Mouse (Mus musculus): ENCODE measurements around the gene Pitpnm2.
A peak's percentile ranks its signal among the peaks of the same experiment; 100 is the strongest.

Gene Pitpnm2

DNA sequence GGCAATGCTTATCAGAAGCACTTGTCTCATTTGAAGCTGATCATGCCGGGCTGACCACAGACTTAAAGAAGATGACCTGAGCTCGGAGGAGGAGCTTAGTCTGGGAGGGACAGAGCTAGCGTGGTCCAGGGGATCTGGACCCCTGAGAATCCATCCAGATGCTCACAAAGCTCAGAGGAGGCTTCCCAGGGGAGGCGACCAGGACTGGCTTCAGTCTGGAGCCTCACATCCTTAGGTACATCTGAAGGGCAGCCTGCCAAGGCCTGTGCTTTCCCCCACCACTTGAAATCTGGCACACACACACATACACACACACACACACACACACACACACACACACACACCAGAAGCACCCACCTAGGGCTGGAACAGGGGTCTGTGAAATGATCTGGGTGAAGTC is 47.5 kb downstream of the Pitpnm2 start:
- no peak for DNase-seq (ENCODE audit: inconsistent ontology term)

GRCm38 (mm10) chr5:124201564-124201963 is 48.0 kb downstream of the Pitpnm2 start:
- no peak for DNase-seq (ENCODE audit: inconsistent ontology term)

DNA sequence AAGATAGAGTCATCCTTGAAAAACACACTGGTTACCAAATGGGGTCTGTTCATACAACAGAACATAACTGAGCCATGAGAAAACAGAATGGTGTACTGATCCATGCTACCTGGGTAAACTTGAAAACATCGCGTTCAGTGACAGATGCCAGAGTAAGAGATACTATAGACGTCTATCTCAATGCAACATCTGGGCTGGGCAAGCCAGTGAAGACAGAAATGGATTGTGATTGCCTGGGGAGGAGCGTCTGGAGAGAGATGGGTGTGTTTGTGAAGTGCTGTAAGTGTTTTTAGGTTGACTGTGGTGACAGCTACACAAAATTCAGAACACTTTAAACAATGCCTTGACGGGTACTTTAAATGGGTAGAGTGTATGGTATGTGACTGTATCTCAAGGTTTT is 48.7 kb downstream of the Pitpnm2 start:
- DNase-seq (ENCODE audit: inconsistent ontology term): no peak

GRCm38 (mm10) chr5:124199168-124199567 is 50.4 kb downstream of the Pitpnm2 start:
- no peak for DNase-seq (ENCODE audit: inconsistent ontology term)

DNA sequence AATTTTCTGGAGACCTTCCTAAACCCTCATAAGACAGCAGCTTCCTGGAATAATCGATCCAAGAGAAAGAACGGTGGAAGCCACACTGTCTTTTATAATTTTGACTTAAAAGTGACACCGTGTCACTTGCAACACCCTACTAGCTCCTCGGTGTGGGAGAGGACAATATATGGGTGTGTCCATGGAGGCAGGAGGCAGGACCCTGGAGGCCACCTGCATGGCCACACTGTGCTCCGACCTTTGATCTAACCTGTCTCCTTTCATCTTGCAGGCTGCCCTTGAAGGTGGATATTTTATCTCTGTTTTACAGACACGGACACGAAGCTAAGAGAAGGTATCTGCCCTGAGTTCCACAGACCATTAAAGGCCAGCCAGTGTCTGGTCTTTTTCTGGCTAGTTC is 51.1 kb downstream of the Pitpnm2 start:
- DNase-seq (ENCODE audit: inconsistent ontology term): no peak

- no peak for DNase-seq (ENCODE audit: inconsistent ontology term)
These were observed 53.5 kb downstream of the Pitpnm2 start for GRCm38 (mm10) chr5:124196082-124196481.

DNA sequence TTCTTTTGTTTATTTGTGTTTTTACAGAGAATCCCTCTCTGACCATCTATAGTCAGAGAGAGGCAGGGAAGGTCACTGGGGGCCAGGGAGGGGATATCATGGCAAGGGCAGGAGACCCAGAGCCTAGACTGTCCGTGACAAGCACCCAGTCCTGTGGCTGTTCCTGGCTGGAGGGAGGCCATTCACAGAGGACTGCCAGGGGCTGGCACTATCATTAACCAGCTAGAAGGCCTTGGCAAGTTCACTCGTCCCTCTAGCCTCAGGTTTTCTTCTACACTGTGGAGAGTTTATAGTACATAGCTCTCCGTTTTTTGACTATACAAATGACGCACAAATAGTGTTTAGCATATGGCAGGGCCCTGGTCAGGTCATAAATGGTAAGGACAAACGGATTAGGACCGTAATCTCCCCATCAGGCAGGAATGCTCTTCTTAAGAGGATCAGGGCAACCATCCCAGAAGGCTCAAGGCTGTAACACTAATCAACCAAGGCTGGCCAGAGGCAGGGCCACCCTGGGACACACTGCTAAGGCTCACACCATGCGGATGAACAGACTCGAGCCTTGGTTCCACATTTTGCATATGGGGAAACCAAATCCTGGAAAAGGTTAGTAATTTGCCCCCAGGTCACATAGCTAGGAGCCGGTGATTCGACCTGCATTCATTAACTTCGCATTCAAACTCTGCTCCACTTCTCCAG is 55.0 kb downstream of the Pitpnm2 start:
- DNase-seq (ENCODE audit: inconsistent ontology term): no peak

- no peak for DNase-seq (ENCODE audit: inconsistent ontology term)
These were observed 56.1 kb downstream of the Pitpnm2 start for GRCm38 (mm10) chr5:124193286-124194112.

DNA sequence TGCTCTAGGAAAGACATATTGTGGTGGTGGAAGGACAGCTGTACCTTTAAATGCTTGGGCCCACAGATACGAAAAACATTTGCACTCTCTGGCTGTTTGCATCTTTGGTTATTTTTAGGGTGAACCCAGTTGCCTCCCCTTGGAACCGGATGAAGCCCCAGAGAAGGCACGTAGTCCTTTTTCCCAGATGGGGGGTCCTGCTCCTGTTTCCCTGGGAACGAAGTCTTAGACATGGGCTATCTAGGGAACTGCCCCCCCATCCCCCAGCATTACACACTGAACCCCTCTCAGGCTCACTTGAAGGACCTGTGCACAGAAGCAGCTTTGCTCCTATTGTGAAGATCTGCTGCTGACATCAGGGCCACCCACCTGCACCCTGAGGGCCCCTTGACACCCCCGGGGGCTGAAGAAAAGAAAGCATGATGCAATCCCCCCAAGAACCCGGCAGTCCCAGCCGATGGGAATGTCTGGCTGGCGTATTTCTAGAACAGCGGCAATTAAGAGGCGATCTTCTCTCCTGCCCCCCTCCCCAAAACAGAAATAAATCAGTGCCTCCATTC is 56.8 kb downstream of the Pitpnm2 start:
- DNase-seq (ENCODE audit: inconsistent ontology term): no peak

- DNase-seq (ENCODE audit: inconsistent ontology term): no peak
These were observed 57.3 kb downstream of the Pitpnm2 start for GRCm38 (mm10) chr5:124192251-124192710.

- no peak for DNase-seq (ENCODE audit: inconsistent ontology term)
These were observed 59.3 kb downstream of the Pitpnm2 start for GRCm38 (mm10) chr5:124190146-124190870.

DNA sequence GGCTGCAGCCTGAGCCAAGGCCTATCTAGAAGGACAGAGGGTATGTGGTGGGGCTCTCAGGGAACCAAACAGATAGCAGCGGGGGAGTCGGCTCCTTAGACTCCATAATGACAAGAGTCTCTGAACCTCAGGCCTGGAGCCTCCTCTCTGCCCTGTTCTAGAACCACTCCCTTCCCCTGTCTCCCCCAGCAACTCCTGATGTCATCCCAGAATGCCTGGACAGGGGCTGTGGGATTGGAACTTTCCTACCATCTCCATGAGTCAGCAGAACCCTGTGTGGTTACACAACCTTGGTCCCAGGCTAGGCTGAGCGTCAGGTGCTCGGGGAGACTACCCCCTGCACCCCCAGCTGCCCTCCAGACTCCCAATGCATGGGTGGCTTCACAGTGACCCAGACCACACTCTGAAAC is 60.0 kb downstream of the Pitpnm2 start:
- DNase-seq (ENCODE audit: inconsistent ontology term): no peak

- no peak for DNase-seq (ENCODE audit: inconsistent ontology term)
These were observed 61.9 kb downstream of the Pitpnm2 start for GRCm38 (mm10) chr5:124187508-124188311.

DNA sequence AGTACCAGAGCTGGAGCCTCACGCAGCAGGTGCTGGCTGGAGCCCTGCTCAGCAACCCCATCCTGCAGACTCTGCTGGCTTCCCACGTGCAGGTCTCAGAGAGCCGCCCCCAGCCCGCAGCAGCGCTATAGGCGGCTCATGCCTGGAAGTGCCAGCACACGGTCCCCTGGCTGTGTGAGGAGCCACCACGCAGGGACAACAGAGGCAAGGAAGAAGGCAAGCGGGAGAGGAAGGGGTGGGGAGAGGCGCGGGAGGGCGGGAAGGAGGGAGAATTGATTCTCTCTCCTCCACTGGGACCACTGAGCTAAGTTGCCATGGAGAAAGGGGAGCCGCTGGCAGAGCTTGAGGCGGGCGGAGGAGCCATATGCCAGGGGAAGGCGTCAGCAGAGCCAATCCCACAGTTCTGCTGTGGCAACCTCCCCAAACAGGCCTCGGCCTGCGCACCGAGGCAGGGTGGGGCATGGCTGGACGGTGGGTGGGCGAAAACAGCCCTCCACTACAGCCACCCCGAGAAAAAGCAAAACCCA is 62.5 kb downstream of the Pitpnm2 start:
- DNase-seq (ENCODE audit: inconsistent ontology term): no peak

DNA sequence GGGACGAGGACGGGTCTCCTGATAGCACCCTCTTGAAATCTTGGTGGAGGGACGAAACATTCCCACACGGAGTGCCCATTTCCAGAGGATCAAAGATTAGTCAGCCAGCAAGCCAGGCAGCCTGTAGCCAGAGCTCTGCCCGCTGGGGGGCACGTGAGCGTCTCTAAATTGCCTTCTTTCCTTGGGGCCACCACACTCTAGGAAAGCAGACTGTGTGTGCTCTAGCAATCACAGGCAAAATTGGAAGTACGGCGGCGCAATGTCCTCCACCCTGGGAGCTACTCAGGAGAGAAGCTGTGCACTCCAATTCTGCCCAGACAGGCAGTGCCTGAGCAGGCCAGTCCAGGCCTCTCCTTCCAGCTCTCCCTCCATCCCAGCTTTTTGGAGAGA is 63.1 kb downstream of the Pitpnm2 start:
- no peak for DNase-seq (ENCODE audit: inconsistent ontology term)

DNA sequence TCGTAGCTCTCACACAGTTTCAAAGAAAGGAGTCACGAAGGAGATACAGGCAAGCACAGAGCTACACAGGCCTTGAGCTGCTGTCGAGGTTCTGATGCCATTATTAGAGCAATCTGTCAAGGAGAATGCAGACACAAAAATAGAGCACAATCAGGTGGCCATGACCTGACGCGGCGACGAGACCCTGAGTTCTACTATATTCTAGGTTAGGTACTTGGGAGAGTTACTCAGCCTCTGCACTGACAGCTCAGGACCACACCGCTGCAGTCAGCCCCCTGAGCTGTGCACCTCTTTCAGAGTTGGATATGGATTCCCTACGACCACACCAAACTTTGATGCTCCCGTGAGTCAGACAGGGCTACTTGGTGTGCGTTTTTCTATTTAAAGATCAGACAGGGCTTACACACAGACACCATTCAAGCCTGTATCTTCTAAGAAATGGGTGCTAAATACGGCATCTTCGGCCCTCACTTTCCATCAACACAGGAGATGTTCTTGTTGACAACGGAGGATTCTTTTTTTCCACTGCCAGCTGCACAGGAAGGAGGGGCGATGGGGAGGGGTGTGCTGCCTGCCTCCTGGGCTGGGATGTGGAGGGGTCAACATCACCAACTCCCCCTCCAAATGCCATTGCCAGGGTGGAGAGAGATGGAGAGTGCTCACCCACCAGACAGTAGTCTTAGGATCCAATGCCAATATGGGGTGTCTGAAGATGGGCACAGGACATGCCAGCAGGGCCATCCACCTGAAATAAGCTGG is 63.7 kb downstream of the Pitpnm2 start:
- DNase-seq (ENCODE audit: inconsistent ontology term): no peak

DNA sequence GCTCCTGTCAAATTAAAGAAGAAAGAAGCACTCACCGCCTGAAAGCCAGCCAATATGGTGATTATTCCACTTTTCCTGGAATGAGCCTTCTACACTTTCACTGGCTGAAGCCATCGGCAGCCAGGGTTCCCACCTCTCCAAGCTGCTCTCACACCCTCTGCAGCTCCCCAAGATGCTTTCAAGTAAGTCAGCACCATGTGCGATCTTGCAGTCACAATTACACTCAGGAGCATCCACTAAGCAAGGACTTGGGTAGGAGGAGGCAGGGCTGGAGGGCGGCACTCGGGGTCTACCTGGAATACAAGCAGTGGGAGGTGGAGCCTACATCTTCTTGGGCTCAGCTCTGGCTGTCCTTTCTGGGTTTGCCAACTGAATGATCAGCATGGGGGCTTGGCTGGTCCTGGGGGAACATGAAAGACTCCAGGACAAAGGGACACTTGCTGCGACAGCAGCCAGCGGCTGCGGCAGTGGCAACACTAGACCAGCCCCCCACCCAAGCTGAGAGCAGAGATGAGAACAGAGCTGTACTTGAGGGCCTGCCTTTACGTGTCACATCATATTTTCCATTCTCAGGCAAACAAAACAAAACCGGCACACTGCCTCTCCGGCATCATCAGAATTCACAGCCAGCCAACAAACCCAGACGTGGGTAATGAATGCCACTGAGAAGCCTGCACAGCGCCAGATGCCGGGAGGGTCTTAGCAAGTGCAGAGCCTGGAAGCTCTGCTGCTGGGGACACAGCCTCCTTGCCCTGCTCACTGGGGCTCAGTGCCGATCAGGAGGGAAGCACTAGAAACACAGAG is 64.5 kb downstream of the Pitpnm2 start:
- peak; percentile 80 for DNase-seq (ENCODE audit: inconsistent ontology term)

DNA sequence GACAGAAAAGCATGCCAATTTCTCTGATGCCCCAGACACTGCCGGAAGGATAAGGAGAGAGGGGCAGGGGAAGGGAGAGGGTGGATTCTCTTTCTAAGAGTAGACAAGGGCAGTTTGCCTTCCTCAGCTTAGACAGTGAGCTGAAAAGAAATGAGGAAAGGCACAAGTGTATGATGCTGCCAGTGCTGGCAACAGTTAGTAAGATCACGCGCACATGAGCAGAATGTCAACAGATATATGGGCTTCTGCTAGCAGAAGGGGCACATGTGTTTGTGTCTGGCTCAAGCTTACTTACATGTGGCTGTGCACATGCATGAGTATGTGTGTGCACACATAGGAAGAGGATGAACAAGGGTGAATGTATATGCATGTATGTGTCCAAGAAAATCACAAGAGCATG is 65.4 kb downstream of the Pitpnm2 start:
- DNase-seq (ENCODE audit: inconsistent ontology term): no peak

GRCm38 (mm10) chr5:124182642-124183041 is 66.9 kb downstream of the Pitpnm2 start:
- DNase-seq (ENCODE audit: inconsistent ontology term): no peak

Data from Muller cell, postnatal 12 days (primary cell).